Mouse (Mus musculus) right cerebral cortex, postnatal 14 days (tissue): ENCODE results near the gene Pkn1.

ENCODE experiments used
- DNase-seq: peaks from one replicate; pipeline ENCODE4 v3.0.0; 2022

The Pkn1 gene

GRCm38 (mm10) chr8:83652030-83652743, 46.8 kb downstream of the Pkn1 start, which contains the start of gene Gipc1:
Gene Gipc1 (plus strand): TSS chr8:83652677.
- peak; percentile 96 for DNase-seq

GRCm38 (mm10) chr8:83649699-83650098, 49.3 kb downstream of the Pkn1 start:
- no peak for DNase-seq

GRCm38 (mm10) chr8:83648031-83648430, 50.9 kb downstream of the Pkn1 start:
- no peak for DNase-seq

GRCm38 (mm10) chr8:83647511-83647910, 51.5 kb downstream of the Pkn1 start:
- DNase-seq: no peak

GRCm38 (mm10) chr8:83639649-83640048, 59.3 kb downstream of the Pkn1 start:
- DNase-seq: no peak

DNA sequence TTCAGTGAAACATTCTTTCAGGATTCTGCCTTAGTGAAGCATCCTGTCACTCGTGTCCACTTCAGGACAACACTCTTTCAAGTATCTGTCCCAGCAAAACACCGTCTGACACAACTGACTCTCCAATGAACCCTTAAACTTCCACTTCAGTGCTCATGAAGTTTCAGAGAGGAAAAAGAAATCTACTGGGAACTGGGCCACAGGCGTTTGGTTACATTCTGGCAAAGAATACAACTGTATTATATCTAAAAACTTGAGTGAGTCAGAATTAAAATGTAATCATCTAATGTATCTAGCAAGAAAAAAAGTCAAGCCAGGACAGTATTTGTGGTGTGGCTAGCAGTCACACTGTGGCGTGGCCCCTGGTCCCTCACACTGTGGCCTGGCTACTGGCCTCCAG, 60.1 kb downstream of the Pkn1 start:
- DNase-seq: no peak

GRCm38 (mm10) chr8:83632083-83632707, 66.8 kb downstream of the Pkn1 start:
- no peak for DNase-seq

DNA sequence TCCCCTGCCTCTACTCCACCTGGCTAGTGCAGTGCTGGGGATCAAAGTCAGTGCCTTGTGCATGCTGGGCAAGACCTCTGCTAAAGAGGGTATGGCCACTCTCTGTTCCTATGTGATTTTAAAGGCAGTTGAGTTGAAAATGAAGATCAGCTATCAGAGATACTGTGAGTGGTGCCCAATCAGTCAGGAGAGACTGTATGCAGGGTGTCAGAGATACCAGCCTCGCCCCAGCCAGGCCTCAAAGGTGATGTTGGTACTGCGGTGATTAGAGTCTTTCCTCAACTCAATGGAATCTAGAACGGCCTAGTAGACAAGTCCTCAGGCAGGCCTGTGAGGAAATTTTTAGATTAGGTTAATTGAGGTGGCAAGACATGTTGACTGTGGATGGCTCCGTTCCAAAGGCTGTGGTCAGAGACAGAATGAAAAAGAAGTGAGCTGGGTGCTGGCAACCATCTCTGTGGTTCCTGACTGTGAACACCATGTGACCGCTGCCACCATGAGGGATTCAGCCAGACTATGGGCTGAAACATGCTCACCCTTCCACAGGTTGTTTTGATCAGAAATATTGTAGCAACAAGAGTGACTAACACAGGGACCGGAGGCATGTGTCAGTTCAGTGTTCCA, 73.2 kb downstream of the Pkn1 start:
- no peak for DNase-seq

- DNase-seq: no peak
These were observed 74.2 kb downstream of the Pkn1 start for GRCm38 (mm10) chr8:83624739-83625138.

DNA sequence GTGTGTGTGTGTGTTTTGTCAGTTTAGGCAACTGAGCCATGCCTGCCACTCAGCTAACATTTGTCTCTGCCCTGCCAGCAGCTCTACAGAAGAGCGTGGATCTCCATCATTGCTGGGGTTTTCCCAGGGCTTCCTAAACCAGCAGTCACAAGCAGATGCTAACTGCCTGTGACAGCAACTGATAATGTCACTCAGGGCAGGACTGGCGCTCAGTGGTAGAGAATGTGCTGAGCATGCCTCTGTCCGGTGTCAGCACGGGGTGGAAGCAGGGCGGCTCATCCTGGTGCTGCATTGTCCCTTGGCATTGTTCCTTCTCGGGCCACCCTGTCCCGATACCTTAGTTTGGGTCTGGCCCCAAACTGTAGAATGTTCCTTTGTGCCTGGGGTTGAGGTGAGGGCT, 75.4 kb downstream of the Pkn1 start:
- no peak for DNase-seq

- DNase-seq: peak; percentile 97
These were observed 76.5 kb downstream of the Pkn1 start for GRCm38 (mm10) chr8:83622389-83622989.

DNA sequence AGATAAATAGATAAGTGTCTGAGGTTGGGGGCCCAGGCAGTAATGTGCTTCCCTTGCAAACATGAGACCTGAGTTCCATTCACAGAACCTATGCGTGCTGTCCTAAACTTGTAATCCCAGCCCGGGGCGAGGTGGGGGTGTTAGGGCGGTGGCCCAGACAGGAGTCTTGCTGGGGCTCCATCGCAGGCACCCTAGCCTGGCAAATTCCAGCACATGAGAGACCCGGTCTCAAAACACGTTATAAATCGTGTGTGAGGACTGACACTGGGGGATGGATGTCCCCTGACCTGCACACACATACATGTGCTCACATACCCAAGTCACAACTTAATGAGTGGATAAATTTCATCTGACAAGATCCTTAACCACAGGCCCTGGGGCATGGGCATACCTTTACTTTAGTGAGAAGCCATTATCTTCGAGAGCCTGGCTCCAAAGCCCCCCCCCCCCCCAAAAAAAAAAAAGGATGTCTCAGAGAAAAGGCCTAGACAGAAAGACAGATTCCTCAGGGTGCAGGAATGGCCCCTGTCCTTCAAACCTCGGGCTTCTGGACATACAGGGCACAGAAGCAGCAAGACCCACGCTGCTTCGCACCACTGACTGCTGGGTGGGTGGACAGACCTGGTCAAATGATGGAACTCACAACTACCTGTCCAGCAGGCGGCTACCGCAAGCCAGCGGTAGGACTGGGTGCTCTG, 77.1 kb downstream of the Pkn1 start:
- no peak for DNase-seq

GRCm38 (mm10) chr8:83619568-83620285, 79.3 kb downstream of the Pkn1 start:
- DNase-seq: no peak

- no peak for DNase-seq
These were observed 80.4 kb downstream of the Pkn1 start for GRCm38 (mm10) chr8:83618566-83618965.

DNA sequence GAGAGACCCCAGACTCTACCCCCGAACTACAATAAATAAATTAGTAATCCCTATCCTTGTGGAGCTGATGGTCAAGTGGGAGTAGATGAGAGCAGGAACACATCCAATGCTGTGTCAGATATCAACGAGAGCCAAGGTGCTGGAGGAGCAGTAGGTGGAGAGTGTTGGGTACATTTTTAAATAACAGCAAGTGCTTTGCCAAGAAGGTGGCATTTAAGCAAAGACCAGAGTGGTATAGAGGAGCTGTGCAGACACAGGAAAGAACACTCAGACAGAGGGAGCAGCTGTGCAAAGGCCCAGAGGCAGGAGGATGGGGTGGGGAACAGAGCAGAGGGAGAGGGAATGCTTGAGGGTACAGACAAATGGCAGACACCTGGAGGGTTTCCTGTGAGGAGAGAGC, 81.9 kb downstream of the Pkn1 start:
- no peak for DNase-seq

DNA sequence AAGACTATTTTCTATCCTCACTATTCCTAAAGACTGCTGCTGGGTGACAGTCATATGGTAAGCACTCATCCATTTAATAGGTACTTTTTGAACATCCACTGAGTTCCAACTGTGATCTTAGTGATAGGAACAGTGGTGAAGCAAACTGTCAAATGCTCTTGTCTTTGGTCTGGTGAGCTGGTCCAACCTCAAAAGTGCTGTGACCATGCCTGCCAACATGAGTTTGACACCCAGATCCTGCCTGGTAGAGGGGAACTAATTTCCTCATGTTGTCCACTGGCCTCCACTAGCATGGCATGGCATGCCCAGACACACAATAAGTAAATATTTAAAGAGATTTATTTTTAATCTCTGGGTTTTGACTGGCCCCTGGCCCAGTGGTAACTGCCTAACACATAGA, 82.4 kb downstream of the Pkn1 start:
- DNase-seq: no peak
